Mouse (Mus musculus): ENCODE measurements at regions not wholly inside any gene's neighbourhood (a gene's known extent, or its start where the extent isn't known, plus 50 kb on each side); places are given as distances from the start of the nearest gene placed in this dataset.
"Not testable (repeated sequence)": the region's sequence is repeated elsewhere in the genome, so short reads cannot be mapped to it uniquely, and the experiment has no call there.

GRCm38 (mm10) chr12:39605289-39605688, 432.5 kb downstream of the Arl4a start:
- no peaks in the 10 kb centered on the region for H3K4me1 ChIP-seq (ENCODE audit: control insufficient read depth, insufficient read depth, low read depth, low read length)
- H3K4me2 ChIP-seq (ENCODE audit: low read length), result no peak overlapping the region
- H3K9ac ChIP-seq (ENCODE audit: low read depth, low read length), result no peak overlapping the region
- no peaks in the 10 kb centered on the region for H3K9me3 ChIP-seq (ENCODE audit: control insufficient read depth, low read length)
- H3K27ac ChIP-seq (ENCODE audit: low read depth, low read length), result no peak overlapping the region
- ATAC-seq, result no peak
- H3K36me3 ChIP-seq (ENCODE audit: control insufficient read depth, insufficient read depth, low read length), result no peaks in the 10 kb centered on the region
- H3K4me3 ChIP-seq (ENCODE audit: low read length), result no peak overlapping the region
- no peaks in the 10 kb centered on the region for H3K27me3 ChIP-seq (replicated peaks; ENCODE audit: control insufficient read depth, insufficient read depth, low read length)
- WGBS, result 69% methylated on average over 3 of the region's 3 CpGs

- no peaks in the 10 kb centered on the region for H3K9me3 ChIP-seq (ENCODE audit: control insufficient read depth, low read length)
- H3K9ac ChIP-seq (ENCODE audit: low read depth, low read length), result no peak overlapping the region
- H3K4me3 ChIP-seq (ENCODE audit: low read length), result no peak overlapping the region
- no peaks in the 10 kb centered on the region for H3K36me3 ChIP-seq (ENCODE audit: control insufficient read depth, insufficient read depth, low read length)
- ATAC-seq, result no peak
- no peak overlapping the region for H3K4me2 ChIP-seq (ENCODE audit: low read length)
- no peak overlapping the region for H3K27ac ChIP-seq (ENCODE audit: low read depth, low read length)
- 89% methylated on average over 4 of the region's 4 CpGs for WGBS
- no peaks in the 10 kb centered on the region for H3K27me3 ChIP-seq (replicated peaks; ENCODE audit: control insufficient read depth, insufficient read depth, low read length)
- no peaks in the 10 kb centered on the region for H3K4me1 ChIP-seq (ENCODE audit: control insufficient read depth, insufficient read depth, low read depth, low read length)
Observed at GRCm38 (mm10) chr12:39604723-39605122, 433.1 kb downstream of the Arl4a start.

GRCm38 (mm10) chr12:39594726-39595125, 443.1 kb downstream of the Arl4a start:
- H3K4me2 ChIP-seq (ENCODE audit: low read length), result no peak overlapping the region
- H3K36me3 ChIP-seq (ENCODE audit: control insufficient read depth, insufficient read depth, low read length), result no peaks in the 10 kb centered on the region
- H3K9ac ChIP-seq (ENCODE audit: low read depth, low read length), result no peak overlapping the region
- H3K4me3 ChIP-seq (ENCODE audit: low read length), result no peak overlapping the region
- WGBS, result 54% methylated on average over 1 of the region's 1 CpGs
- ATAC-seq, result no peak
- no peaks in the 10 kb centered on the region for H3K27me3 ChIP-seq (replicated peaks; ENCODE audit: control insufficient read depth, insufficient read depth, low read length)
- H3K27ac ChIP-seq (ENCODE audit: low read depth, low read length), result no peak overlapping the region
- no peaks in the 10 kb centered on the region for H3K4me1 ChIP-seq (ENCODE audit: control insufficient read depth, insufficient read depth, low read depth, low read length)
- H3K9me3 ChIP-seq (ENCODE audit: control insufficient read depth, low read length), result no peaks in the 10 kb centered on the region

- not testable (repeated sequence) for H3K4me2 ChIP-seq (ENCODE audit: low read length); ATAC-seq; H3K4me3 ChIP-seq (ENCODE audit: low read length); H3K27me3 ChIP-seq (replicated peaks; ENCODE audit: control insufficient read depth, insufficient read depth, low read length); H3K4me1 ChIP-seq (ENCODE audit: control insufficient read depth, insufficient read depth, low read depth, low read length); H3K9ac ChIP-seq (ENCODE audit: low read depth, low read length); H3K9me3 ChIP-seq (ENCODE audit: control insufficient read depth, low read length); H3K36me3 ChIP-seq (ENCODE audit: control insufficient read depth, insufficient read depth, low read length); H3K27ac ChIP-seq (ENCODE audit: low read depth, low read length)
Observed at GRCm38 (mm10) chr12:39593781-39594180, 444.0 kb downstream of the Arl4a start.

- Histone ChIP-seq H3K4me2 (ENCODE audit: low read length) (no peak overlapping the region), H3K4me3 (ENCODE audit: low read length) (no peak overlapping the region), H3K4me1 (ENCODE audit: control insufficient read depth, insufficient read depth, low read depth, low read length) (no peaks in the 10 kb centered on the region), H3K9ac (ENCODE audit: low read depth, low read length) (no peak overlapping the region), H3K27ac (ENCODE audit: low read depth, low read length) (no peak overlapping the region), H3K36me3 (ENCODE audit: control insufficient read depth, insufficient read depth, low read length) (no peaks in the 10 kb centered on the region), H3K9me3 (ENCODE audit: control insufficient read depth, low read length) (no peaks in the 10 kb centered on the region), H3K27me3 (replicated peaks; ENCODE audit: control insufficient read depth, insufficient read depth, low read length) (no peaks in the 10 kb centered on the region)
- peak; percentile 71 for ATAC-seq
- WGBS, result 37% methylated on average over 5 of the region's 5 CpGs
Observed at GRCm38 (mm10) chr12:39587204-39587909, 450.5 kb downstream of the Arl4a start.

GRCm38 (mm10) chr12:39586163-39586562, 451.7 kb downstream of the Arl4a start:
- H3K27ac ChIP-seq (ENCODE audit: low read depth, low read length), result no peak overlapping the region
- H3K9me3 ChIP-seq (ENCODE audit: control insufficient read depth, low read length), result no peaks in the 10 kb centered on the region
- no peak for ATAC-seq
- H3K4me3 ChIP-seq (ENCODE audit: low read length), result no peak overlapping the region
- WGBS, result 76% methylated on average over 4 of the region's 4 CpGs
- no peak overlapping the region for H3K4me2 ChIP-seq (ENCODE audit: low read length)
- no peak overlapping the region for H3K9ac ChIP-seq (ENCODE audit: low read depth, low read length)
- H3K4me1 ChIP-seq (ENCODE audit: control insufficient read depth, insufficient read depth, low read depth, low read length), result no peaks in the 10 kb centered on the region
- H3K27me3 ChIP-seq (replicated peaks; ENCODE audit: control insufficient read depth, insufficient read depth, low read length), result no peaks in the 10 kb centered on the region
- no peaks in the 10 kb centered on the region for H3K36me3 ChIP-seq (ENCODE audit: control insufficient read depth, insufficient read depth, low read length)

- Histone ChIP-seq H3K9ac (ENCODE audit: low read depth, low read length) (no peak overlapping the region), H3K27me3 (replicated peaks; ENCODE audit: control insufficient read depth, insufficient read depth, low read length) (no peaks in the 10 kb centered on the region), H3K4me2 (ENCODE audit: low read length) (no peak overlapping the region), H3K4me3 (ENCODE audit: low read length) (no peak overlapping the region), H3K4me1 (ENCODE audit: control insufficient read depth, insufficient read depth, low read depth, low read length) (no peaks in the 10 kb centered on the region), H3K27ac (ENCODE audit: low read depth, low read length) (no peak overlapping the region), H3K9me3 (ENCODE audit: control insufficient read depth, low read length) (no peaks in the 10 kb centered on the region), H3K36me3 (ENCODE audit: control insufficient read depth, insufficient read depth, low read length) (no peaks in the 10 kb centered on the region)
- ATAC-seq, result no peak
- 79% methylated on average over 1 of the region's 1 CpGs for WGBS
Observed at GRCm38 (mm10) chr12:39577610-39578009, 460.2 kb downstream of the Arl4a start.

GRCm38 (mm10) chr12:39572802-39573201, 465.0 kb downstream of the Arl4a start:
- Histone ChIP-seq H3K9me3 (ENCODE audit: control insufficient read depth, low read length) (no peaks in the 10 kb centered on the region), H3K9ac (ENCODE audit: low read depth, low read length) (no peak overlapping the region), H3K27me3 (replicated peaks; ENCODE audit: control insufficient read depth, insufficient read depth, low read length) (no peaks in the 10 kb centered on the region), H3K4me1 (ENCODE audit: control insufficient read depth, insufficient read depth, low read depth, low read length) (no peaks in the 10 kb centered on the region), H3K4me2 (ENCODE audit: low read length) (no peak overlapping the region), H3K36me3 (ENCODE audit: control insufficient read depth, insufficient read depth, low read length) (no peaks in the 10 kb centered on the region), H3K27ac (ENCODE audit: low read depth, low read length) (no peak overlapping the region), H3K4me3 (ENCODE audit: low read length) (no peak overlapping the region)
- ATAC-seq, result no peak
- 73% methylated on average over 1 of the region's 1 CpGs for WGBS

- ATAC-seq, result no peak
- no peaks in the 10 kb centered on the region for H3K27me3 ChIP-seq (replicated peaks; ENCODE audit: control insufficient read depth, insufficient read depth, low read length)
- WGBS, result 89% methylated on average over 1 of the region's 1 CpGs
Observed at GRCm38 (mm10) chr12:39572147-39572546, 465.7 kb downstream of the Arl4a start.

More at GRCm38 (mm10) chr12:39572147-39572546, 465.7 kb downstream of the Arl4a start:
- no peak overlapping the region for H3K27ac ChIP-seq (ENCODE audit: low read depth, low read length)
- no peaks in the 10 kb centered on the region for H3K36me3 ChIP-seq (ENCODE audit: control insufficient read depth, insufficient read depth, low read length)
- no peaks in the 10 kb centered on the region for H3K9me3 ChIP-seq (ENCODE audit: control insufficient read depth, low read length)
- no peaks in the 10 kb centered on the region for H3K4me1 ChIP-seq (ENCODE audit: control insufficient read depth, insufficient read depth, low read depth, low read length)
- no peak overlapping the region for H3K9ac ChIP-seq (ENCODE audit: low read depth, low read length)
- H3K4me3 ChIP-seq (ENCODE audit: low read length), result no peak overlapping the region
- no peak overlapping the region for H3K4me2 ChIP-seq (ENCODE audit: low read length)
